Mouse (Mus musculus) hindbrain, embryonic 14.5 days (tissue): ENCODE measurements around the gene Gm11444. TPM values are rescaled to one million over a fixed set of nuclear protein-coding genes. Genes with fewer than 3 reads are reported as not detected.
A peak's percentile ranks its signal among the peaks of the same experiment; 100 is the strongest.

Source experiments
- ATAC-seq: fragments of 200-750 bp; cut with Nextera tagmentation; 2 replicates; pipeline ENCODE4 v1.8.0; 2017; ENCODE audit warnings: moderate number of reproducible peaks, mild to moderate bottlenecking, moderate TSS enrichment, moderate library complexity; ENCODE audit not compliant: low FRiP score
- DNase-seq: peaks from one replicate; pipeline ENCODE4 v3.0.0-alpha.2; 2015; ENCODE audit warnings: low spot score
- H3K27ac ChIP-seq: fragments of 300-500 bp; sonication (generic); 2 replicates; pipeline ENCODE4 v1.5.1; 2014; ENCODE audit warnings: mild to moderate bottlenecking, moderate library complexity
- H3K27me3 ChIP-seq: fragments of 300-500 bp; sonication (generic); 2 replicates; pipeline ENCODE4 v1.6.1; 2014; ENCODE audit warnings: mild to moderate bottlenecking, low read length, mixed read lengths; ENCODE audit not compliant: control insufficient read depth, insufficient read depth
- H3K36me3 ChIP-seq: fragments of 300-500 bp; sonication (generic); replicated peaks from 2 replicates; pipeline ENCODE4 v1.6.1; 2014; ENCODE audit not compliant: control insufficient read depth, insufficient read depth
- H3K4me1 ChIP-seq: fragments of 300-500 bp; sonication (generic); replicated peaks from 2 replicates; pipeline ENCODE4 v1.6.1; 2014; ENCODE audit warnings: antibody characterized with exemption, low read length, mixed read lengths; ENCODE audit not compliant: control insufficient read depth, insufficient read depth
- H3K4me2 ChIP-seq: fragments of 300-500 bp; sonication (generic); replicated peaks from 2 replicates; pipeline ENCODE4 v1.6.1; 2014; ENCODE audit warnings: mild to moderate bottlenecking, moderate library complexity
- H3K4me3 ChIP-seq: fragments of 300-500 bp; sonication (generic); replicated peaks from 2 replicates; pipeline ENCODE4 v1.5.1; 2014; ENCODE audit warnings: mild to moderate bottlenecking, low read length
- H3K9ac ChIP-seq: fragments of 300-500 bp; sonication (generic); 2 replicates; pipeline ENCODE4 v1.6.1; 2014
- H3K9me3 ChIP-seq: fragments of 300-500 bp; sonication (generic); 2 replicates; pipeline ENCODE4 v1.6.1; 2016; ENCODE audit warnings: low read length; ENCODE audit not compliant: control insufficient read depth
- WGBS: fragments of 180-500 bp; shearing (Covaris S2); extraction: QIAGEN DNeasy Blood & Tissue Kit; methylation state at CpG from one replicate; pipeline ENCODE4 v1.1.7; 2014; 5-methylcytosine and 5-hydroxymethylcytosine counted together
- polyA plus RNA-seq: library from polyadenylated mRNA; unstranded; fragments of >200 nt; fragmentation: Nextera tagmentation; extraction: Ambion mirVana; gene quantifications from 2 replicates; pipeline ENCODE4 v1.2.1, GENCODE M21; 2014

The Gm11444 gene
- polyA plus RNA-seq, 1 experiment from 2014 or later = not detected

DNA sequence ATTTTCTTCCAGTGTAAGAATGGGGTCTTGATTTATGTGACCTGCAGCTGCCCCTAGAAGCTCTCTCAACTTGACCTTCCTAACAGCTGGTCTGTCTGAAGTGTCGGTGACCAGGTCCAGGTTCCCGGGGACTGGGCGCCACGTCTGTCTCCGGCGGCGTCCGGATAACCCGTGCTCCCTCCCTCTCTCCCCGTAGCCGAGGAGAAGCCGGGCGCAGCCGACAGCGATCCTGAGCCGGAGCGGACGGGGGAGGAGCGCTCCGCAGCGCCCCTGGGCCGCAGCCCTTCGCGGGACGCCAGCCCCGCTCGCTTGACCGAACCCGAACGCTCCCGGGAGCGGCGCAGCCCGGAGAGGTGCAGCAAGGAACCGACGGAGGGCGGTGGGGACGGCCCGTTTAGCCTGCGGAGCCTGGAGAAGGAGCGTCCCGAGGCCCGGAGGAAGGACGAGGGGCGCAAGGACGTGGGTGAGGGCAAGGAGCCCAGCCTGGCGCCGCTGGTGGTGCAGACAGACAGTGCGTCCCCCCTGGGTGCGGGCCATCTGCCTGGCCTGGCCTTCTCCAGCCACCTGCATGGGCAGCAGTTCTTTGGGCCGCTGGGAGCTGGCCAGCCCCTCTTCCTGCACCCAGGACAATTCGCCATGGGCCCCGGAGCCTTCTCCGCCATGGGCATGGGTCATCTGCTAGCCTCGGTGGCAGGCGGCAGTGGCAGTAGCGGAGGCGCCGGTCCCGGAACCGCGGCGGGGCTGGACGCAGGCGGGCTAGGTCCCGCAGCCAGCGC lies 12.3 kb downstream of the Gm11444 start:
- no peaks in the 10 kb centered on the region for H3K36me3 ChIP-seq
- under 1% methylated on average over 66 of the region's 67 CpGs for WGBS
- ATAC-seq (no peak), DNase-seq (no peak)
- H3K9ac ChIP-seq = peak overlapping the region; percentile 31; the same call in 1 of the 2 replicates
- no peaks in the 10 kb centered on the region for H3K9me3 ChIP-seq
- H3K27me3 ChIP-seq = peaks cover 92% of the 10 kb centered on the region
- H3K27ac ChIP-seq = no peak overlapping the region
- peak overlapping the region; percentile 15 for H3K4me3 ChIP-seq
- H3K4me1 ChIP-seq = peaks cover 6% of the 10 kb centered on the region
- peak overlapping the region; percentile 33 for H3K4me2 ChIP-seq

DNA sequence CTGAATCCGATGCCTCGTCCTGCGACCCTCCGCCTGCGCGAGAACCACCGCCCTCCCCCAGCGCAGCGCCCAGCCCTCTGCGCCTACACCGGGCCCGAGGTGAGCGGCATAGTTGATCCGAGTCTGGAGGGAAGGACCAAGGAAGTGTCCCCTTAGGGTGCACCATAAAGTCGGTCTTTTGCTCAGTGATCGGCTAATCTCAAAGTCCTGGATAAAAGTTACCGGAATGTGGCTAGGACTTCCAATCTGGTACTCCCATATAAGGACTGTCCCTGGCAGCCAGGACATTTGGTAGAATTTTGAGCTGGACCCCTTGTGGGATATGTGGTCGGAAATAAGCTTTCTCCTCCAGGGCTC lies 12.9 kb downstream of the Gm11444 start:
- Histone ChIP-seq H3K36me3 (no peaks in the 10 kb centered on the region), H3K9ac (no peak overlapping the region; the same call in 1 of the 2 replicates), H3K4me3 (peak overlapping the region; percentile 15), H3K4me2 (peak overlapping the region; percentile 3; the same call in 1 of the 2 replicates), H3K4me1 (peaks cover 5% of the 10 kb centered on the region), H3K9me3 (no peaks in the 10 kb centered on the region), H3K27me3 (peaks cover 87% of the 10 kb centered on the region), H3K27ac (no peak overlapping the region)
- ATAC-seq (no peak), DNase-seq (no peak)
- 1% methylated on average over 18 of the region's 18 CpGs for WGBS

DNA sequence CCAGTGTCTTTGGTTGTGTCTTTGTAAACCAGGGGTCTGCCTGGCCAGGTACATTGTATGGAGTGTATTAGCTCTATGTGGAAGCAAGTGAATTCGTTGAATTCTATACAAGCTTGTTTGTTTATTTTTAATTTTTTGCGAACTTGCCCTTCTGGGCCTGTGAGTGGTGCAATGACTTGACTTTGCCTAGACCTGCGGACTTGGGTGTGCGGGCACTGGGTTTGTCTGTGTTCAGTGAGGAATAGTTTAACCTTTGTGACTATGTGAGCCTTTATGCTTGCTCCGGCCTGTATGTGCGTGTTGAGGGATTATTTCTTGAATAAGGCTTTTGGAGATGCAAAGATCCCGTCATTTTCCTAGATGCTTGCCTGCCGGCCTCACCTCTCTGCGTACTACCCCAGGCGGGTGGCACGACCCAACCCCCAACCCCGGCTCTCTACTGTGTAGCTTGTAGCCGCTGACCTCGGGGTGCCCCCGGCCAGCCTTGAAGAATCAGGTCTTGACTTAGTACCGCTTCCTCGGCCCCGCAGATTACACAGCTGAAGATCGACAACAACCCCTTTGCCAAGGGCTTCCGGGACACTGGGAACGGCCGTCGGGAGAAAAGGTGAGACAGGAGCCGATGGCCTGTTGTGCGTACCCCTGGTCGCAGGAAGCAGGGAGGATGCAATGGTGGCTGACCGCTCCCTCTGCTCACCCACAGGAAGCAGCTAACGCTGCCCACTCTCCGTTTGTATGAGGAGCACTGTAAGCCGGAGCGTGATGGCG lies 13.4 kb downstream of the Gm11444 start:
- H3K27me3 ChIP-seq = peaks cover 87% of the 10 kb centered on the region
- 3% methylated on average over 32 of the region's 32 CpGs for WGBS

DNA sequence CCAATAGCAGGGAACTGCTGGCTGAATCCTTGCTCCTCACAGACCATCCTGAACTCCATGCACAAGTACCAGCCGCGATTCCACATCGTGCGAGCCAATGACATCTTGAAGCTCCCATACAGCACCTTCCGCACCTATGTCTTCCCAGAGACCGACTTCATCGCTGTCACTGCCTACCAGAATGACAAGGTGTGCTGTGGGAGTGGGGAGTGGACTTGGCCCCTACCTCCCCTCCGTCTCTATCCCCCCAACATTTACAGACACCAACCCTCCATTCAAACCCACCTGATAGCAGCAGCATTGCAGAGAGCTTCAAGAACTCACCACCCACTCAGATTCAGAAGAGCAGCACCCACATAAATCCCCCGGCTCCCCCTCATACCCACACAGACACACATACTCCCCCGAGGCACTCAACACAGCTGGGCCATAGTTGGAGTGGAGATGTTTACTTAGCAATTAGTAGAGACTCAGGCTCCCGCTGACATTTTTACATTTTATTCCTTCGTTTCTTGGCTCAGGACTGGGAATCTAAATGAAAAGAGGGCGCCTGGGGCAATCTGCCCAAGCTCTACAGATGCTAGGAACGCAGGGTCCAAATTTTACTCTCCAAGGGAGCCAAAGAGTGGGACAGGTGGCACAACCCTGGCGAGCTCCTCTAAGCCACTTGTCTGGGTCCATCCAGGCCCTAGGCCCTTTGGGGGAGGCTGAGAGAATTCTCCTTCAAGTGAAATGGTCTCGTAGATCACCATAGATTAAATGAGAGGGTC lies 14.2 kb downstream of the Gm11444 start:
- no peak for DNase-seq

More for the DNA sequence above, 13.4 kb downstream of the Gm11444 start:
- H3K36me3 ChIP-seq = no peaks in the 10 kb centered on the region
- H3K4me3 ChIP-seq = peak overlapping the region; percentile 15
- H3K9ac ChIP-seq = no peak overlapping the region
- no peak overlapping the region for H3K27ac ChIP-seq
- H3K4me1 ChIP-seq = peaks cover 5% of the 10 kb centered on the region
- H3K9me3 ChIP-seq = no peaks in the 10 kb centered on the region
- no peak for ATAC-seq
- peak overlapping the region; percentile 3; the same call in 1 of the 2 replicates for H3K4me2 ChIP-seq
- DNase-seq = no peak

DNA sequence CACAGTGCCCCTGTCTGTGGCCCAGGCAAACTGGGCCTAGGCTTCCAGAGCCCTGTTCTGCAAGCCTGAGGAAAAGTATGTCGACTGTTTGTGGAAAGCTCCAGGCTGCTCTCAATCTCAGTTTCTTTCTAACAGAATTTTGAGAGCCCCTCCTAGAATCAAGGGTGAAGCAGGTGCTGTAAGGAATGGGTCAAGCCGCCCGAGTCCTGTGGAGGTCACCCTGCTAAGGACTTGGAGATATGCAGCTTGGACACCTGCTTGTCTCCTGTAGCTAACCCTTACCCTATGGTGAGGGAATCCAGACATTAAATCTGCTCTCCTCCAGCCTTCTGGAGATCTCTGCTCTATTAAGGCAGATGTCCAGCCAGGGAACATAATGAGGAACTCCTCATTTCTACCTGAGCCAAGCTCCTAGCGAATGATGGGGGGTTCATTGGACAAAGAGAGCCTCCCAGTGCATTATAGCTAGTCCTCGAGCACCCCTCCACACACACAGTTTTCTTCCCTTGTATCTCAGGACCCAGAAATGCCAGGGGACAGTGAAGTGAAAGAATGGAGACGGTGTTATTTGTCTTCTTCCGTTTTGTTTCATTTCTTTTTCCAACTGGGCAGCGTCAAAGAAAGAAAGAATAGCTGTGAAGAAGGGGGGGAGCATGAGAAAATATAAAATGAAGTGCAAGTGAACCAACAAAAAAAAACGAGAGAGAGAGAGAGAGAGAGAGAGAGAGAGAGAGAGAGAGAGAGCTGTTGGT lies 15.0 kb downstream of the Gm11444 start:
- H3K27ac ChIP-seq = no peak overlapping the region
- H3K4me1 ChIP-seq = peaks cover 5% of the 10 kb centered on the region
- H3K27me3 ChIP-seq = peaks cover 86% of the 10 kb centered on the region
- WGBS = 5% methylated on average over 9 of the region's 9 CpGs
- no peaks in the 10 kb centered on the region for H3K36me3 ChIP-seq
- H3K9ac ChIP-seq = no peak overlapping the region; the same call in 1 of the 2 replicates
- DNase-seq = no peak
- peak overlapping the region; percentile 20; the same call in 1 of the 2 replicates for H3K4me2 ChIP-seq
- H3K4me3 ChIP-seq = peak overlapping the region; percentile 17; the same call in 1 of the 2 replicates
- H3K9me3 ChIP-seq = no peaks in the 10 kb centered on the region
- no peak for ATAC-seq

More for the DNA sequence above, 14.2 kb downstream of the Gm11444 start:
- Histone ChIP-seq H3K9ac (no peak overlapping the region), H3K4me2 (0 out of 2 replicates have a peak overlapping the region, but pooled peaks have one; percentile 20), H3K4me3 (peak overlapping the region; percentile 0; the same call in 1 of the 2 replicates), H3K9me3 (no peaks in the 10 kb centered on the region), H3K4me1 (peaks cover 5% of the 10 kb centered on the region), H3K36me3 (no peaks in the 10 kb centered on the region), H3K27ac (no peak overlapping the region), H3K27me3 (peaks cover 86% of the 10 kb centered on the region)
- 4% methylated on average over 16 of the region's 16 CpGs for WGBS
- no peak for ATAC-seq

DNA sequence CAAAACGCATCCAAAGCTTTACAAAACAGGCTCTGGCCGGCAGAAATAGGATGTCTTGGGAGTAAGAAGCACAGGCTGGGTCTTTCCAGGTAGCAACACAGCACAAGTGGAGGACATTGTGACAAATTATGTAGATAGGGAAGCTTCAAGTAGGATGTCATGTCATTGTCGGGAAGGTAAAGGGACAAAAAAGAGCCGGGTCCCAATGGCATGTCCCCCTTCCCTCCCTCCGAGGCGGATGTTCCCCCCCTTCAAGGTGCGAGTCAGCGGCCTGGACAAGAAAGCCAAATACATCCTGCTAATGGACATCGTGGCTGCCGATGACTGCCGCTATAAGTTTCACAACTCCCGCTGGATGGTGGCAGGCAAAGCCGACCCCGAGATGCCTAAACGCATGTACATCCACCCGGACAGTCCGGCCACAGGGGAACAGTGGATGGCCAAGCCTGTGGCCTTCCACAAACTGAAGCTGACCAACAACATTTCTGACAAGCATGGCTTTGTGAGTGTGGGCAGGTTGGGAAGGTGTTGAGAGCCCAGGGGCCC lies 15.7 kb downstream of the Gm11444 start:
- DNase-seq (no peak), ATAC-seq (no peak)
- H3K36me3 ChIP-seq = no peaks in the 10 kb centered on the region
- H3K27me3 ChIP-seq = peaks cover 86% of the 10 kb centered on the region
- H3K4me3 ChIP-seq = peak overlapping the region; percentile 17; the same call in 1 of the 2 replicates
- H3K4me2 ChIP-seq = peak overlapping the region; percentile 1; the same call in 1 of the 2 replicates
- no peaks in the 10 kb centered on the region for H3K9me3 ChIP-seq
- H3K27ac ChIP-seq = no peak overlapping the region
- H3K9ac ChIP-seq = no peak overlapping the region
- peaks cover 5% of the 10 kb centered on the region for H3K4me1 ChIP-seq
- 3% methylated on average over 17 of the region's 17 CpGs for WGBS

DNA sequence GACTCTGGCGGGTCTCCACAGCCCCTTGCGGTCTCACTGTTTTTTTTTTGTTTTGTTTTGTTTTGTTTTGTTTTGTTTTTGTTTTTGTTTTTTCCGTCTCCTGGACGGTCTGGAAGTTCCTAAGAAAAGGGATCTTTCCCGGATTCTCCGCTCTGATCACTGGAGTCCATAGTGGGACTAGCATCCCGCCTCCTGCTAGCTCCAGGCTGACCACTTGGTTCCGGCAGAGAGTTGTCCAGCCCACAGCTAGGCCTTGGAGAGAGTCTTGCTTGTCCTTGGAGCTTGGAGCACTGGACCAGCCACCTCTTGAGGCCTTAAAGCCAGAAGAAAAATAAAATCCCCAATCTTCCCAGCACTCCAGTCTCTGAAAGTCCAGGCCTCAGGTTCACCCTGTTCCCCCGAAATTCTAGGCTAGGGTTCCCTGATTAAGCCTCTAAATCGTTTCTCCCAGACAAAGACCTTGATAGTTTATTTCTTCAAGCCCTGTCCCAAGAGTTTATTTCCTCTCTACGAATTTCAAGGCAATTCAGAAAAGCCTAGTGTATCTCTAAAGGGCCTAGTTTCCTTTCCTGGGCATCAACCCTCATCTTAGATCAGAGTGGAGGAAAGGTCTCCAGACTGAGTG lies 16.3 kb downstream of the Gm11444 start:
- Histone ChIP-seq H3K36me3 (no peaks in the 10 kb centered on the region), H3K9me3 (no peaks in the 10 kb centered on the region), H3K27ac (no peak overlapping the region), H3K4me3 (peak overlapping the region; percentile 27), H3K4me2 (peak overlapping the region; percentile 1; the same call in 1 of the 2 replicates), H3K4me1 (peaks cover 5% of the 10 kb centered on the region), H3K9ac (no peak overlapping the region), H3K27me3 (peaks cover 86% of the 10 kb centered on the region)
- ATAC-seq = no peak
- DNase-seq = peak; percentile 61
- WGBS = 3% methylated on average over 11 of the region's 11 CpGs

DNA sequence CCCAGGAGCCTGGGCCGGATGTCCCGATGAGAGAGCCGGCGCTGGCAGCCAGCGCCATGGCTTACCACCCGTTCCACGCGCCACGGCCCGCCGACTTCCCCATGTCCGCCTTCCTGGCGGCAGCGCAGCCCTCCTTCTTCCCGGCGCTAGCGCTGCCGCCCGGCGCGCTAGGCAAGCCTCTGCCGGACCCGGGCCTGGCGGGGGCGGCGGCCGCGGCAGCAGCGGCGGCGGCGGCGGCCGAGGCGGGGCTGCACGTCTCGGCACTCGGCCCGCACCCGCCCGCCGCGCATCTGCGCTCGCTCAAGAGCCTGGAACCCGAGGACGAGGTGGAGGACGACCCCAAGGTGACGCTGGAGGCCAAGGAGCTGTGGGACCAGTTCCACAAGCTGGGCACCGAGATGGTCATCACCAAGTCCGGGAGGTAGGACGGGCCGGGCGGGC lies 17.0 kb downstream of the Gm11444 start:
- Histone ChIP-seq H3K36me3 (no peaks in the 10 kb centered on the region), H3K27me3 (peaks cover 86% of the 10 kb centered on the region), H3K4me2 (peak overlapping the region; percentile 54), H3K4me1 (peaks cover 5% of the 10 kb centered on the region), H3K27ac (no peak overlapping the region; the same call in 1 of the 2 replicates), H3K9ac (peak overlapping the region; percentile 50; the same call in 1 of the 2 replicates), H3K4me3 (peak overlapping the region; percentile 27), H3K9me3 (no peaks in the 10 kb centered on the region)
- no peak for DNase-seq
- no peak for ATAC-seq
- 0% methylated on average over 33 of the region's 54 CpGs for WGBS
